Mouse (Mus musculus): ENCODE measurements at regions not wholly inside any gene's neighbourhood (a gene's known extent, or its start where the extent isn't known, plus 50 kb on each side); places are given as distances from the start of the nearest gene placed in this dataset.

DNA sequence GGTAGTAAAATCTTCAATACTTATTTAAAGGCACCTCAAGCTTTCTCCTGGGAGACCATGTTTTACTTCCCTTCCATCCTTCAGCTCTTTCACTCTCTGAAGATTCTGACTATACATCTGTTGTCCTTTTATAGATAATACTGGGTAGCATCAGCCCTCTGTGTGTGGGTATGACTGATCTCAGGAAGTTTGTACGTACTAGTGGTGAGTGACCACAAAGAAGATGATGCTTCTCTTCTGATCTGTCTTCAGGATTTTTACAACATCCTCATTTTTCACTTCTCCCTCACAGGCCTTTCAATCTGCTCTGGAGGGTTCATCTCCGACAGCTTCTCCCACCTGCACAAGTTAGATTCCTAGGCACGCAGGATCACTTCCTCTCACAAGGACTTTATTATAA lies 119.4 kb upstream of the Acvr2a start:
- no peak for TF ChIP-seq CTCF (IDR thresholded peaks at IDR 0.05; ENCODE audit: low read depth)
- TF ChIP-seq EP300 (IDR thresholded peaks at IDR 0.05; ENCODE audit: low read depth): no peak

All from liver, embryonic 14.5 days (tissue).